Mouse (Mus musculus) megakaryocyte progenitor cell, adult 5-6 weeks (primary cell): ENCODE results near the gene Elfn2. TPM values are rescaled to one million over a fixed set of nuclear protein-coding genes. Genes with fewer than 3 reads are reported as not detected.

Experiments used
- ATAC-seq: replicated peaks from 2 replicates; pipeline ENCODE4 v1.8.0; 2016; ENCODE audit warnings: mild to moderate bottlenecking, moderate TSS enrichment, inconsistent platforms; ENCODE audit not compliant: poor library complexity
- total RNA-seq, 2 experiments: library from RNA; stranded (forward) in 1 of 2; stranded (reverse) in 1 of 2; fragments of 157-497, 149-512 nt in 1 of 2; fragments of 200-1000 nt in 1 of 2; gene quantifications; 2 replicates each; pipeline versions ENCODE4 v1.2.3 to v1.2.4; 2015 to 2017

Gene Elfn2
- total RNA-seq, 2 experiments from 2014 or later = 0.04 TPM; not detected in 1

GRCm38 (mm10) chr15:78683474-78683873 lies 35.1 kb downstream of the Elfn2 start:
- peak; percentile 46; the same call in 1 of the 2 replicates for ATAC-seq

GRCm38 (mm10) chr15:78681781-78682180 lies 36.8 kb downstream of the Elfn2 start:
- ATAC-seq = no peak

DNA sequence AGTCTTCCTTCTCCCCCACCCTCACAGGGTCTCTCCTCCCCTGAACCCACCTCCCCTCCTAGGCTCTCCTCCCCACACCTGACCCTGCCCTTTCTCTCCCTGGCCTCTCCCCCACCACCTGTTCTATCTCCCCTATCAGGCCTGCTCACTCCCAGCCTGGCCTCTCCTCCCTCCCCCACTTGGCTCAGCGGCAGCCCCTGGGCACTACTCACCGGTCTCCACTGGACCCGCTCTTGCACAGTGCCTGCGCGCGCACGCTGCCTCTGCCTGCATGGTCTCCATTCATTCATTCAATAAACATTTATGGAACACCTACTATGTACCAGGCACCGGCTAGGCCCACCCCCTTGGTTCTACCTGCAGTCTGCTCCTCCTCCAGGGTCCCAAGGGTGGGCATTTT lies 37.3 kb downstream of the Elfn2 start:
- ATAC-seq = no peak

DNA sequence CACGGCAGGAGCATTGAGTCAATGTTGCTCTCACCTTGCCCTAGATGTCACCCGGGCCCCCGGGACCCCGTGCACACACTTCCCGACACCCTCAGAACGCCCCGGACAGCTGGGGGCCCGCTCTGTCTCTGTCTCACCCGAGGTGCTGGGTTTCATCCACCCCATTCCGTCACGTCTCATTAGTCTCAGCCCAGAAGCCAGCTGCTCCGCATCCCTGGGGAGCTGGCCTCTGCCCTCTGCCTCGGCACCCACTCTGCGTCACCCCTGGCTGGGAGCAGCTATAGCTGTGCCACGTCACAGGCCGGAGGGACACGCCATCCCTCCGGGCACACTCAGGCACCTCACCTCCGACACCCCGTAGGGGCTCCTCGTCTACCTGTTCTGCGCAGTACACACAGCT lies 38.3 kb downstream of the Elfn2 start:
- no peak for ATAC-seq

DNA sequence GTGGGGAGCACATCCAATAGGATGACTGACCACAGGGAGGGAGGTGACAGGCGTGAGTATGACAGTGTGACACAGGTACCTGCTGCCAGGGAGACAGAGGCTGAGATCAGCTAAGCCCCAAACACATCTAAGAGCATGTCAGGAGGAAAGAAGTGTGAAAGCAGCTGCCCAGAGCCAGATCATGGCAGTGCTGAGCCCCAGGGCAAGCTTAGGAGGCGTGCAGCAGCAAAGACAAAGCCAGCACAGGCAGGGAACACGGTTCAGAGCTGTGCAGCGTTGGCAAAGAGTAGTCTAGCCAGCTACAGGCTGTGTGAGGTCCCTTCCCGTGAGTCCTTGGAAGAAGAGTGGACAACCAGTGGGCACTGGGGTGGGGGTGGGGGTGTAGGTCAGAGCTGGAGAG lies 40.9 kb downstream of the Elfn2 start:
- ATAC-seq = no peak

DNA sequence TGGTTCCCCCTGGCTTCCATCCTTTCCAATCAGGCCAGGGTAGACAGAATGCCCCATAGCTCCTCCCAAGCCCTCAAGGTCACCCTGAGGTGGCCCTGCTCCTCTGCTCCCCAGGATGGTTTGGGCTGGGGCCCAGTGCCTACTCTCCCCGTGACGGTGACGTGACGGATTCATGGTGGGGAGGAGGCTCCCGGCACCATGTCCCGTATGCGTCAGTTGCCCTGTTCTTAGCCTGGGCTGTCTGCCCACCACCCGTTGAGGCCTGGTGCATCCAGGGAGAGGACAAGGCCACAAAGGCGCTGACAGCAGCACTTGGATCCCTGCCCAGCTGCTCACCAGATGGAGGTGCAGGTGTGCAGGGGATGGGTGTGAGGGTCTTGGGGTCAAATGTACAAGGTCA lies 41.6 kb downstream of the Elfn2 start:
- no peak for ATAC-seq

DNA sequence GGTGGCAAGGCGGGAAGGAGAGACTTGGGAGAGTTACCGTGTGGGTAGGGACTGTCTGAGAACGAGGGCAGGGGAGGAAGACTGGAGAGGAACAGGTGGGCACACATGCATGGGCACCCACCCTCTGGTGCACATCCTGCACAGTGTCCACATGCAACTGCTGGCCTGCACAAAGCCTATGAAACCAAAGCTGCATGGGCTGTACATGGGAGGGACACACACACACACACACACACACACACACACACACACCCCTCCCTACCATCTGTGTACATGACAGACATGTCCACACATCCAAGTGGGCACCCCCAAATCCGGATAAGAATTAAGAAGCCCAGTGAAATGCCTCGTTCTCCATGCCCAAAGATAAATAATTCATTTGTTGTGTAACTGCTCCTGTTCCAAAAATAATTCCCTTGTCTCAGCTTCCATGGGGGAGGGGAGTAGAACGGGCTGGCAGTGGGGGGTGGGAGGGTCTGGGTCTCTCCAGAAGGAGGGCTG lies 43.6 kb downstream of the Elfn2 start:
- no peak for ATAC-seq

GRCm38 (mm10) chr15:78673436-78673835 lies 45.1 kb downstream of the Elfn2 start:
- ATAC-seq = no peak

DNA sequence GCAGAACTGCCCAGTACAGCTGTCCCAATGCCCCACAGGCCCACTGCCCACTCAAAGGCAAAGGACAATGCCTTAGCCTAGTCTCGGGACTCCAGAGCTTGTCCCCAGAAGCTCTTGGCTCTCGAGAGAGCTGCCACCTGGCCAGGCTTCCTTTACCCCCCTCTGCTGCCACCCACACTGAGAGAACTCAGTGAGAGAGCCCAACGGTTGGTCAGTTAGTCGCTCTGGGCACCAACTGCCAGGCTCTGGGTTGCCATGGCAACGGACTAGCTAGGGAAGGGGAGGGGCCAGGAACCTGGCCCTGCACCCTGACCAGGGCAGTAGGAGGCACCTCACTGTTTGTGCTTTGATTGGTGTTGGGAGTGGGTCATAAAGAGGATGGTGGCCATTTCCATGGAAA lies 48.2 kb downstream of the Elfn2 start:
- peak; percentile 58 for ATAC-seq

DNA sequence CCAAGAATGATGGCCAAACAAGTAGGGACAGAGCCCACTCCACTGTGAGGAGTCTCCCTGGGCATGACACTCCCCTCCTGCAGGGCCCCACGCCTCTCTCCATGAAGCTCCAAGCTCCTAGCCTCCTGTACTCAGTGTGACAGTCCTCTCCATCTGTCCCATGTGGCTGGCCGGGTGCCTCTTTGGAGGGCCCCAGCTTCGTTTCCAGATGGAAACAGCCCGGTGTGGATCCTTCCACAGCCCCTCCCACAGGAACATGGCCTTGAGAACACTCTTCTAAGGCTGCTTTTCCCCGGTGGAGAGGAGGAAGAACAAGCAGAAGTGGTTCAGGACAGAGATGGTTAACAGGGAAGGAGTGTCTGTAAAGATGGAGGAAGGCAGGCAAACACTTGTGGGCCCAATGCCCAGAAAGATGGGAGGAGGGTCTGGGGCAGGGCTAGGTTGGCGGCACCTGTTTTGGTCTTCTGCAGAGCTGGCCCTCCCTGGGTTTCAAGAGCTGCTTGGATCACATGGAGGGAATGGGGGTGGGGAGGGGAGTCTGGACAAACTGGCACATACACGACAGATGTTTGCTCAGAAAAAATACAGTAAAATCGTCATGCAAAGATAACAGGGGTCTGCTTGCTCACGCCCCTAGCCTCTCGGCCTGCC lies 49.2 kb downstream of the Elfn2 start:
- no peak for ATAC-seq

DNA sequence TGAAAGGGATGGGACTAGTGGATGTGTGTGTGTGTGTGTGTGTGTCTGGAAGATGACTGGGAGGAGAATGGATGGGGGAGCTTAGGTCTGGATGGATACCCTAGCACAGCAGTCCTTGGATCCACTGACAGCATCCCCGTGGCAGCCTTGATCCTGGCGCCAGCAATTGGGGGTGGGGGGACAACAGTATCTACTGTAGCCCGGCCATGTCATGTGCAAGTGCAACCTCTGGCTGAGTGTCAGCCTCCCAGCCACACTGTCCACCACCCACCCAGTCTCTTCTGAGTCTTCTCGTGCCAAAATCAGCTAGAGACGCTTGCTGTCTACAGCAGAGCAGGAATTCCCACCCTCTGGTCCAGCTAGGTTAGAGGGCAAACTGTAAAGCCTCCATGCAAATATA lies 54.3 kb downstream of the Elfn2 start:
- no peak for ATAC-seq

DNA sequence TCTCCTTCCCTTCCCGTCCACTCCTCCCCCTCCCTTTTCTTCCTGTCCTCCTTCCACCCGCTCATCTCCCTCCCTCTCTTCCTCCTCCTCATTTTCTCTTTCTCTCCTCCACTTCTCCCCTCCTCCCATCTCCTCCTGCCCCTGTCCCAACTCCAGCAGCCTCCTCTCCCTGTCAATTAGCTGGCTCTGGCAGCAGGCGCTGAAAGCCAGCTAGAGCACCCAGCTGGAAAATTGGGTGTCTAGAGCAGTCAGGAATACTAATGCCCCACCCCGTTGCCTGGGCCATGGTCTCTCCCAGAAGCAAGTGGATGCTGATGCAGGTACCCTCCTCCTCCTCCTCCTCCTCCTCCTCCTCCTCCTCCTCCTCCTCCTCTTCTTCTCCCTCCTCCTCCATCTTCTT lies 67.4 kb downstream of the Elfn2 start:
- no peak for ATAC-seq

GRCm38 (mm10) chr15:78647746-78648145 lies 70.8 kb downstream of the Elfn2 start:
- ATAC-seq = no peak

DNA sequence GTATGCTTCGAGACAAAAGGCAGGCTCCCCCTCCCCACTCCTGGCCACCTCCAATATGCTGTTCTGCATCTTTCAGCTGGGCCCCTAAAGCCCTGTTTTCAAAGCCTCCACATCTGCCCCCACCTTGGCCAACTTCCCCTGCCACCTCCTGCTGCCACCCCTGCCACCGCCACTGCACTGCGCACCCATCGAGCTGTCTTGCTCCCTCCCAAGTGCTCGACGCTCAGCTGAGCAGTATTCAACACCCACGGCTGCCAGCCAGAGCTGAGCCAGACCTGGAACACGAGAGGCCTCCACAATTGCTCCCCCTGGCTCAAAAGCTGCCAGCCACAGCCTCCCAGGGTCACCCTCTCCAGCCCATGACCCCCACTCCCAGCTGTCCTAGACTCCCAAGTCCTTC lies 74.0 kb downstream of the Elfn2 start:
- no peak for ATAC-seq

DNA sequence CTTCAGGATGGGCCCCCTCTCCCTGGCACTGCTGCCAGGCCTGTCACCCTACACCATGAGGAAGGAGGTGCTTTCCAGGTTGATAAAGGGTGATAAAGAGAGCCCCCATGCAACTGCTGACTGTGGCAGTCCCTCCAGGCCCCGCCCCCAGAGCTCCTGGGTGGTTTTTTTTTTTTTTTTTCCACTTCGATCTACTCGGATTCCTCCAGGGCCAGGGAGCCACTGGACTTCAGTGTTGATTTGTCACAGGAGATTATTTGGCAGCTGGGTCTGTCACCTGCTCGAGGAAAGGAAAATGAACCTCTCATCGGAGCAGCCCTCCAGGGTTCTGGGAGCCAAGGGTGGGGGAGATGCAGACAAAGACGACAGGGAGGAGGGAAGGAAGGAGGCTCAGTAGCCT lies 74.9 kb downstream of the Elfn2 start:
- no peak for ATAC-seq

- no peak for ATAC-seq
These were observed 83.3 kb downstream of the Elfn2 start for GRCm38 (mm10) chr15:78635231-78635630.

GRCm38 (mm10) chr15:78634095-78634737 lies 84.4 kb downstream of the Elfn2 start:
- no peak for ATAC-seq

DNA sequence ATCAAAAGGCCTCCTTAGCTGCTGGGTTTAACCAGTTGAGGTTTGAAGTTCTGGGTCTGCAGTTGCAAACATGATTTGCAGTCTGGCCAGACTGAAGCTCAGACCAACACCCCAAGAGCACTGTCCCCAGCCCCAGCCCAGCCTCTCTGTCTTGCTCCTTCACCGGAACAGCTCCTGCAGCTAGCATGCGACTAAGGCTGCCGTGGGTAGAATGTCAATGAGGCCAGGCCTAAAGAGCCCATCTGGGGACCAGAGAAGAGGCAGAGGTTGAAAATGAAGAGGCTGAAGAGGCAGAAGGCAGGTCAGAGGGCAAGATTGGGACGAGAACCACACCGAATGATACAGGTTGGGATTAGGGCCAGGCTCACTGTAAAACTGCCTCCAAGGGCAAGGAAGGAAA lies 85.2 kb downstream of the Elfn2 start:
- ATAC-seq = no peak

DNA sequence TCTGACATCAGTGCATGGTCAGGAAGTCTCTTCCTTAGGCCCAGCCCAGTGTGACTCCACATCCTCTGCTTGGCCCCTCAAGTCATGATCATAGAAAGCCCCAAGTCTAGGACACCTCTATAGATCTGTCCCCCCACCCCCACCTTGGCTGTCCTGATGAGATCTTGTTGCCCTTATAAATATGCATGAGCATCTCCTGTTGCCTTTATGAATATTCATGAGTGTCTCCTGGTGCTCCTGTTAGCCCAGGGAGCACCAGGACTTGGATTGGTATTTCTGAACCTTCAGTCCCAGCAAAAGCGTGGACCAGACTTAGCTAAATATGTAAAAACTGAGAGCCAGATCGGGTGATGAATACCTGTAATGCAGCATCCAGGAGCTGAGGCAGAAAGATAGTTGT lies 86.2 kb downstream of the Elfn2 start:
- no peak for ATAC-seq

DNA sequence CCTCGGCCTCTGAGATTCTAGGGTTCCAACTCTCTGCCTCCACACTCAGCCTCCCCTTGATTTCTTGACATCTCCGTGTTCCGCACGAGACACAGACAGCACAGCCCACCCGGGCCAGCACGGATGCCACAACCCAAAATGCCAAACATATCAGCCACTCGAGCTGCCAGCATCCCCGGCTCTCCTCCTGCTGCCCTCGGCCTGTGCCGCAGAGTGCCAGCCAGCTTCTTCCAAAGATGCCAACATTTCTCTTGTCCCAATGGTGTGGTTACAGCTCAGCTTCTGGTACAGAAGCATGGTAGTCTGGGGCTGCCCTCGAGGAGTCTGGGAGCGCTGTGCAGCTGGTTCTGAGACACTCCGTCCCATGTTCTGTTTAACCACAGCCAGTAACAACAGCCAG lies 92.3 kb downstream of the Elfn2 start:
- ATAC-seq = no peak

- no peak for ATAC-seq
These were observed 93.6 kb downstream of the Elfn2 start for GRCm38 (mm10) chr15:78624961-78625360.

DNA sequence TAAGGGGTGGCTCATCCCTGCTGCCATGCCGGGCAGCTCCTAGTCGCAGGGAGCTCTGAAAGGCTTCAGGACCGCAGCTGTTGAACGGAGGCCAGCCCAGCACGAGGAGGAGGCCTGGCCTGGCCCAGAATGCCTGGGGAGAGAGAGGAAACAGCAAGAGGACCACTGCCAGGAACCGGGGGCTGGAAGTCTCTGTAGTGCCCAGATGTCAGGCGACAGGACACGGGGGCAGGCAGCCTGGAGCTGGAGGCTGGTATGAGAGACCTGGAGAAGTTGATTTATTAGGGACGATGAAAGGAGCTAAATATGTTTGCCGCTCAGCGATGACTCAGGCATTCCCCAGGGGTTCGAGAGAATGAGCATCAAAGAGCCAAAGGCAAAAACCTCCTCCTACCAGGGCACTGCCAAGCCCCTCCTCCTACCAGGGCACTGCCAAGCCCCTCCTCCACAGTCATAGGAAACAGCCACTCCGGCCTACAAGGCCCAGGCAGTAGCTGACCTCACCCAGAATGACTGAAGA lies 94.1 kb downstream of the Elfn2 start:
- ATAC-seq = no peak

GRCm38 (mm10) chr15:78623426-78623825 lies 95.1 kb downstream of the Elfn2 start:
- ATAC-seq = peak; percentile 84
